Mouse (Mus musculus) limb, embryonic 10.5 days (tissue): ENCODE measurements around the gene Pagr1a. TPM values are rescaled to one million over a fixed set of nuclear protein-coding genes. Genes with fewer than 3 reads are reported as not detected.

ENCODE experiments used
- DNase-seq: peaks from one replicate; pipeline ENCODE4 v3.0.0-alpha.2; 2017; ENCODE audit warnings: low spot score
- H3K27ac ChIP-seq: fragments of 300-500 bp; sonication (generic); 2 replicates; pipeline ENCODE4 v1.5.1; 2016; ENCODE audit warnings: mild to moderate bottlenecking
- H3K27me3 ChIP-seq: fragments of 300-500 bp; sonication (generic); 2 replicates; pipeline ENCODE4 v1.6.1; 2016; ENCODE audit warnings: low read depth, mild to moderate bottlenecking; ENCODE audit not compliant: poor library complexity, severe bottlenecking
- H3K36me3 ChIP-seq: fragments of 300-500 bp; sonication (generic); 2 replicates; pipeline ENCODE4 v1.6.1; 2016; ENCODE audit warnings: mild to moderate bottlenecking, moderate library complexity
- H3K4me1 ChIP-seq: fragments of 300-500 bp; sonication (generic); 2 replicates; pipeline ENCODE4 v1.6.1; 2016
- H3K4me3 ChIP-seq: fragments of 300-500 bp; sonication (generic); 2 replicates; pipeline ENCODE4 v1.5.1; 2016; ENCODE audit warnings: mild to moderate bottlenecking, moderate library complexity
- H3K9me3 ChIP-seq: fragments of 300-500 bp; sonication (generic); replicated peaks from 2 replicates; pipeline ENCODE4 v1.6.1; 2016; ENCODE audit warnings: mild to moderate bottlenecking
- WGBS: fragments of 180-500 bp; shearing (Covaris S2); methylation state at CpG from one replicate; pipeline ENCODE4 v1.1.7; 2016; 5-methylcytosine and 5-hydroxymethylcytosine counted together
- polyA plus RNA-seq: library from polyadenylated mRNA; unstranded; fragments of >200 nt; fragmentation: Nextera tagmentation; extraction: Ambion mirVana; gene quantifications from 2 replicates; pipeline ENCODE4 v1.2.1, GENCODE M21; 2016

Pagr1a gene
- polyA plus RNA-seq, 1 experiment from 2014 or later, result 88.5 TPM

- DNase-seq, result no peak
- peak overlapping the region; percentile 99 for H3K27ac ChIP-seq
- H3K9me3 ChIP-seq, result no peaks in the 10 kb centered on the region
- H3K36me3 ChIP-seq, result peaks cover 78% of the 10 kb centered on the region
- WGBS, result under 1% methylated on average over 65 of the region's 65 CpGs
- peaks cover 56% of the 10 kb centered on the region for H3K4me1 ChIP-seq
- H3K27me3 ChIP-seq, result no peaks in the 10 kb centered on the region
- peak overlapping the region; percentile 83 for H3K4me3 ChIP-seq
Observed at GRCm38 (mm10) chr7:127025556-127026160, 8.5 kb upstream of the Pagr1a start.

DNA sequence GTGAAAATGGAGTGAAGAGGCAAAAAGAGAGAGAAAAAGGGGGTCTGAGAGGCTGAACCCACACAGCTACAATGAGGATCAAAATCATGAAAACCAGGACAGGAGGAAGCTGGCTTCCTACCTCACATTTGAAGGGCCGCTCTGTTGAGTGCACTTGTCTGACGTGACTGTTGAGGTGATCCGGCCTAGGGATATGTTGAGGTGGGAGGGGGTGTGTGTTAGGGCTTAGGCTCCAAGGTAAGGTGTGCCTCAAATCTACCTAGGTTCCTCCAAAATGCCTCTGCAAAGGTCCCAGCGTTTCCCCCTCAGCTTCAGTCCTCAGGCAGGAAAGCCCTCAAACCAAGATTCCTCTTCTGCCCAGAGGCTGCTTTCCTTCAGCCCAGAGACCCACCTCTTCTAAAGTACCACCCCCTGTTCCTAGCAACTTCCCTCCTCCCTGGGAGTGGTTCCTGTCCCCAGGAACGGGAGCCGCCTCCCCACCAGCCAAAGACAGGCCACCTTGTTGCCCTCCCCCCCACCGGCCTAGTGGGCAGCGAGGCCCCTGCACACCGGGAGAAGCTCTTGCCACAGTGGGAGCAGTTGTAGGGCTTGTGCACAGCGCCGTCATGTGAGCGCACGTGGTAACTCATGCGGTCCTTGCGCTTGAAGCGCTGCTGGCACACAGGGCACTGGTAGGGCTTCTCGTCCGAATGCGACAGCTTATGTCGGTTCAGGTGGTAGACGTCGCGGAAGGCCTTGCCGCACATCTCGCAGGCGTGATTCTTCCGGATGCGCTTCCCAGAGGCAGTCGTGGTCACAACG is 7.8 kb upstream of the Pagr1a start:
- no peaks in the 10 kb centered on the region for H3K9me3 ChIP-seq
- H3K4me1 ChIP-seq, result peaks cover 63% of the 10 kb centered on the region
- H3K27me3 ChIP-seq, result no peaks in the 10 kb centered on the region
- peak overlapping the region; percentile 99 for H3K27ac ChIP-seq
- peaks cover 71% of the 10 kb centered on the region for H3K36me3 ChIP-seq
- under 1% methylated on average over 30 of the region's 30 CpGs for WGBS
- DNase-seq, result peak; percentile 83
- peak overlapping the region; percentile 83 for H3K4me3 ChIP-seq

- H3K4me1 ChIP-seq, result peaks cover 71% of the 10 kb centered on the region
- H3K9me3 ChIP-seq, result no peaks in the 10 kb centered on the region
- no peaks in the 10 kb centered on the region for H3K27me3 ChIP-seq
- DNase-seq, result peak; percentile 32
- 44% methylated on average over 19 of the region's 19 CpGs for WGBS
- H3K4me3 ChIP-seq, result peak overlapping the region; percentile 83
- H3K36me3 ChIP-seq, result peaks cover 62% of the 10 kb centered on the region
- peak overlapping the region; percentile 99 for H3K27ac ChIP-seq
Observed at GRCm38 (mm10) chr7:127023896-127024690, 6.9 kb upstream of the Pagr1a start.

GRCm38 (mm10) chr7:127023272-127023691 is 6.1 kb upstream of the Pagr1a start:
- Histone ChIP-seq H3K27ac (peak overlapping the region; percentile 74), H3K27me3 (no peaks in the 10 kb centered on the region), H3K4me3 (peak overlapping the region; percentile 83), H3K36me3 (peaks cover 54% of the 10 kb centered on the region), H3K4me1 (peaks cover 78% of the 10 kb centered on the region), H3K9me3 (no peaks in the 10 kb centered on the region)
- no peak for DNase-seq
- 86% methylated on average over 13 of the region's 13 CpGs for WGBS

- Histone ChIP-seq H3K36me3 (peaks cover 48% of the 10 kb centered on the region), H3K4me3 (peak overlapping the region; percentile 83), H3K4me1 (peaks cover 78% of the 10 kb centered on the region), H3K27me3 (no peaks in the 10 kb centered on the region), H3K9me3 (no peaks in the 10 kb centered on the region), H3K27ac (peak overlapping the region; percentile 74)
- WGBS, result 80% methylated on average over 7 of the region's 7 CpGs
- DNase-seq, result no peak
Observed at GRCm38 (mm10) chr7:127022528-127023271, 5.5 kb upstream of the Pagr1a start.

DNA sequence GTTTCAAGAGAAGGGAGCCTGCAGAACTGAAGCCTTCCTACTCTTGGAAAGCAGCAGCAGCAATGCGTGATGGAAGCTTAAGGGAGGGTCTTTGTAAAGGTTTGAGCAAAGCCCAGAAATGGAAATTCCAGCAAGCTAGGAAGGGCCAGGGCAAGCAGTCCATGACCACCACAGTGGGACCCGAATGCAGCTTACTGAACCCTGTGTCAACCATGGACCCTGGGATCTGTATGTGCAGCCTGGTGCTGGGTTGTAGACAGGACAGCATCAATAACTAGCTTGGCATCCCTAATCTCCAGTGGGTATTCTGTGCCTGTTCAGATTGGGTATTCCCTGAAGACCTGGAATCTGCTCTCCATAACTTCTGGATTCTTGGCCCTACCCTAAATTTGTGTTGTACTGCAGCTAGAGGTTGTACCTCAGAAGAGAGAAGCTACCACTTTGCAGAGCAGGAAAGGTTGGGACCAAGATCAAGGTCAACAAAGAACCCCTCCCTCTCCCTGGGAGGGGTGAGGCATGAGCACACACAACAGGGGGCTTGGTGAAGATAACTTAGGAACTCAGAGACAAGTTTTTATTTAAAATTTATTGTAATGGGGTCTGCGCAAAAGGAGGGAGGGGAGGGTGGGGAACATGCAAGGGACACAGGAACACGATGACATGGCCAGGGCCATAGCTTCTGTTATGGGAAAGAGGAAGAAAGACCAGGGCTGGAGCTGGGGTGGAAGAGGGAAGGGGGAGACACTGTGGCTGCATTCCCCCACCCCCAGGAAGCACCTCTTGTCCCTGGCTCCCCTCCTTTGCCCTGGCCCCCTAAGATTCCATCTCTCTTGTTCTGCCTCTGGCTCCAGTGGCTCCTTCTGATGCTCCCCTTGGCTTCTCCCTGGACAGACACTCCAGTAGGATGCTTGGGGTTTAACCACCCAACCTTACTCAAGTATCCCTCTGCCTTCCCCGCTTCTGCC is 4.7 kb upstream of the Pagr1a start:
- WGBS, result 41% methylated on average over 5 of the region's 5 CpGs
- Histone ChIP-seq H3K27ac (peak overlapping the region; percentile 98), H3K4me1 (peaks cover 77% of the 10 kb centered on the region), H3K4me3 (peak overlapping the region; percentile 83), H3K36me3 (peaks cover 43% of the 10 kb centered on the region), H3K9me3 (no peaks in the 10 kb centered on the region), H3K27me3 (no peaks in the 10 kb centered on the region)
- no peak for DNase-seq

DNA sequence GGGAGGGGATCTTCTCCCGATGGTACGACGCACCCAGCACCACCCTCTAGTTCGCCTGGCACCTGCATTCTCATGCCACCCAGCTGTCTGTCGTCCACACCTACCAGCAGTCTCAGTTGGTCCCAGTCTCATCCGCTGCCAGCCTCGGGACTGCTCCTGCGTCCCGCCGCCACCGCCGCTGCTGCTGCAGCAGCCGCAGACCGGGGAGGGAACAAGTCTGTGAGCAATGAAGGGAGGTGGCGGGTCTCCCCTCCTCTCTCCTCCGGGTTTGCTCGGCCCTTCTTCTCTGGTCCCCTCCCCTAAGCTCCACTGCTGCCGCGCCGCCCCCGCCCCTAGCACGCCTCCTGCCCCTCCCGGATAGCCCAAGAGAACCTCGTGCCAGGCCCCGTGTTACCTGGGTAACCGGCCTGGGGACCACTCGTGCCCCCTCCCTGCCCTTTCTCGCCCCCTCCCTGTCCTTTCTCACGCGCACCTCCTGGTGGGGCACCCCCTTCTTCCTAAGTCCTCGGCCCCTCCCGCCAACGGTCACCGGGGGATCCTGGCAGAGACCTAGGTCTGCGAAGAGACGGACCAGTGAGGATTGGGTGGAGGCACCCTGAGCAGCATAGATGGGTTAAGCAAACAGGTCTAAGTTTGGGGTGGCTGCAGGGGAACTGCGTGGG is 3.9 kb upstream of the Pagr1a start, which contains the start of the genes Gm42742 and Prrt2:
Gene Gm42742 (minus strand): TSS at position 197 of the 662 bp plus-strand sequence.
Gene Prrt2 (minus strand): TSS at position 311 of the 662 bp plus-strand sequence.
- H3K27ac ChIP-seq, result peak within 1 kb of the TSS; percentile 98
- H3K36me3 ChIP-seq, result peaks cover 42% of the 10 kb centered on the region
- H3K9me3 ChIP-seq, result no peaks in the 10 kb centered on the region
- H3K4me3 ChIP-seq, result peak within 1 kb of the TSS; percentile 83
- no peaks in the 10 kb centered on the region for H3K27me3 ChIP-seq
- WGBS, result 2% methylated on average over 37 of the region's 37 CpGs
- peak; percentile 78 for DNase-seq
- H3K4me1 ChIP-seq, result peaks cover 79% of the 10 kb centered on the region

DNA sequence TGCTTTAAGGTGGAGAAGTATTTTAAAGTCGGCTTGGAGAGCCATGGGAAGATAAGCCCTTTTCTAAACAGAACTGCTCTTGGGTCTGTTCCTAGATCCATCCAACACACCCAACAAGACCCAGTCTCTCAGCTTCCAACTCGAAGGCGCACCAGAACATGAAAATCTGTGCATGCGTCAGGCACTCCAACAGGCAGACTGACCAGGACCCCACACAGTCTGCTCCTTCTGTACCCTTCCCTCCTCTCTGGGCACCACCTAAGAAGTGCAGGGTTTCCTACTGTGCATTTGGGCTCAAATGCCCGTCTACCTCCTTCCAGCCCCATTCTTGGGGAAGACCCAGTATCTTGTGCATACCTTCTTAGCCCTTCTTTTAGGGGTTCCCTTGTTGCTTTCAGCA is 3.3 kb upstream of the Pagr1a start:
- Histone ChIP-seq H3K36me3 (peaks cover 45% of the 10 kb centered on the region), H3K27me3 (no peaks in the 10 kb centered on the region), H3K27ac (peak overlapping the region; percentile 98), H3K9me3 (no peaks in the 10 kb centered on the region), H3K4me1 (peaks cover 84% of the 10 kb centered on the region), H3K4me3 (peak overlapping the region; percentile 83)
- 56% methylated on average over 5 of the region's 5 CpGs for WGBS
- DNase-seq, result no peak

DNA sequence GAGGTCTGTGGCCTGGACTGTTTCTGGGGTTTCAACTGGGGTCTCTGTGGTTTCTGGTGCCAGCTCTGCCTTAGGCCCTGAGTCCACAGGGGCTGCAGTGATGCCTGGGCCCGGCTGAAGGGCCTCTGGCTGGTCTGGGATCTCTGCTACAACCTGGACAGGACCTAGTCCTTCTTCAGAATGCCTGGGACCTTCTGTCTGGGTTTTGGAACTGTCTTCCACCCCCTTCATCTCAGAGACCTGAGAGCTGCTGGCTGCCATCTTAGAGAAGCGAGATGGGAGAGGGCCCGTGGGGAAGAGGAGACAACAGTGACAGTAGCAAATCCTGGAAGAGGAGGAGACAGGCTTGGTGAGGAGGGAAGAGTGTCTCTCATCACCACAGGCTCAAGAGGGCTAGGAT is 2.9 kb upstream of the Pagr1a start:
- Histone ChIP-seq H3K27ac (peak overlapping the region; percentile 98), H3K27me3 (no peaks in the 10 kb centered on the region), H3K36me3 (peaks cover 45% of the 10 kb centered on the region), H3K9me3 (no peaks in the 10 kb centered on the region), H3K4me1 (peaks cover 87% of the 10 kb centered on the region), H3K4me3 (peak overlapping the region; percentile 83)
- 71% methylated on average over 3 of the region's 3 CpGs for WGBS
- no peak for DNase-seq

DNA sequence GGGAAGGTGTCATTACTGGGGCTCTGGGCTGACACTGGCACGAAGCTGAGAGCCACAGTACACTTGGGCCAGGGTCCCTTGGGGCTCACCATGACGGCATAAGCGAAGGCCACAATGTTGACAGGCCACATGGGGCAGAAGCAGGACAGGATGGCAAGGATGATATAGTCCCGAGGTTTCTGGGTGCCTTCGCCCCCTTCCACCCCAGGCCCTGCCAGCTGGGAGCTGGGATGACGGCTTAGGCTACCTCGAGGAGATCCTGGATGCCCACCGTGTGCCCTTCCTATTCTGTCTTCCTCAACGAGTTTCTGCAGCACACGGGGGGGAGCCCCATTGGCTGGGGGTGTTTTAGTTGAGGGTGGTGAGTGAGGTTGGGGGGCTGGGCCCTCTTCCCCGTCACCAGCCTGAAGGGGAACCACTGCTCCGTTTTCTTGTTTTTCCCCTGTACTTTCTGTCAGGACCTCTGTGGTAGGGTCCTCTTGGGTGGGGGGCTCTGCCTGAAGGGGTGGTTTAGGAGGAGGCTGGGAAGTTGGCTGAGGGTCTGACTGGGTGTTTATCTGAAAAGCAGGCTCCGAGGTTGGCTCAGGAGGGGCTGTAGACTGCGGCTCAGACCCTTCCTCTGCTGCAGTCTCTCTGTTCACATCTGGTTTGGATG is 2.3 kb upstream of the Pagr1a start:
- H3K27ac ChIP-seq, result peak overlapping the region; percentile 98
- H3K9me3 ChIP-seq, result no peaks in the 10 kb centered on the region
- peak overlapping the region; percentile 83 for H3K4me3 ChIP-seq
- DNase-seq, result no peak
- H3K27me3 ChIP-seq, result no peaks in the 10 kb centered on the region
- WGBS, result 81% methylated on average over 14 of the region's 14 CpGs
- peaks cover 87% of the 10 kb centered on the region for H3K4me1 ChIP-seq
- H3K36me3 ChIP-seq, result peaks cover 45% of the 10 kb centered on the region
